Mouse (Mus musculus) E14TG2a.4 (cell line): ENCODE measurements around the gene L3mbtl2.

ENCODE experiments used
- CTCF ChIP-seq: conservative IDR thresholded peaks from 2 replicates; pipeline ENCODE4 v1.5.1; 2014; ENCODE audit warnings: low read length
- NANOG ChIP-seq: IDR thresholded peaks from 2 replicates; pipeline ENCODE4 v1.6.1; 2014; ENCODE audit warnings: borderline replicate concordance, low read length, mixed read lengths
- POU5F1 ChIP-seq: IDR thresholded peaks from 2 replicates; pipeline ENCODE4 v1.6.1; 2014; ENCODE audit warnings: low read length, borderline replicate concordance

DNA sequence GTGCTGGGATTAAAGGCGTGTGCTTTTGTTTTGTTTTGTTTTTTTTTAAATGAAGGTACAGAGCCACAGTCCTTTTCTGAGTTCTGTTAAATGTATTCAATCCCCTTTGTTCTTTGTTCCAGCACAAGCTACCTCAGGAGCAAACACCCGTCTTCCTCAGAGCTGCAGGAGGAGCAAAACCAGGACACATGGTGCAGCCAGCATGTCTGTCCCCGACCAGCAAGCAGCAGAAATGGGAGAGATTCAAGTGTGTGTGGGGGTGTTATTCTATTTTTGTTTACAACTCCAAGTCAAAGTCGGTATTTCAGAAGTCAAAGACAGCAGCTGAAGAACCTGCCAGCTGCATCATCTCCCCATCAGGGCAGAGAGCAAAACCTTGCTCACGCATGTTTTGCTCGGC lies 50.1 kb downstream of the L3mbtl2 start:
- TF ChIP-seq CTCF: no peak
- no peak for TF ChIP-seq POU5F1
- no peak for TF ChIP-seq NANOG
